Mouse (Mus musculus) forebrain, embryonic 10.5 days (tissue): ENCODE data around the gene Rnf185. TPM values are rescaled to one million over a fixed set of nuclear protein-coding genes. Genes with fewer than 3 reads are reported as not detected.

Experiments used
- DNase-seq: peaks from one replicate; pipeline ENCODE4 v3.0.0-alpha.2; 2017; ENCODE audit warnings: low spot score; ENCODE audit errors: extremely low spot score
- H3K27ac ChIP-seq: fragments of 300-500 bp; sonication (generic); 2 replicates; pipeline ENCODE4 v1.5.1; 2016; ENCODE audit warnings: mild to moderate bottlenecking
- H3K27me3 ChIP-seq: fragments of 300-500 bp; sonication (generic); 2 replicates; pipeline ENCODE4 v1.6.1; 2016; ENCODE audit warnings: mild to moderate bottlenecking; ENCODE audit not compliant: poor library complexity, severe bottlenecking
- H3K36me3 ChIP-seq: fragments of 300-500 bp; sonication (generic); replicated peaks from 2 replicates; pipeline ENCODE4 v1.6.1; 2016; ENCODE audit warnings: mild to moderate bottlenecking, moderate library complexity
- H3K4me1 ChIP-seq: fragments of 300-500 bp; sonication (generic); 2 replicates; pipeline ENCODE4 v1.6.1; 2016
- H3K4me3 ChIP-seq: fragments of 300-500 bp; sonication (generic); 2 replicates; pipeline ENCODE4 v1.5.1; 2016; ENCODE audit warnings: mild to moderate bottlenecking, moderate library complexity
- H3K9me3 ChIP-seq: fragments of 300-500 bp; sonication (generic); 2 replicates; pipeline ENCODE4 v1.6.1; 2016; ENCODE audit warnings: mild to moderate bottlenecking, moderate library complexity
- WGBS: fragments of 180-500 bp; shearing (Covaris S2); methylation state at CpG from one replicate; pipeline ENCODE4 v1.1.7; 2016; 5-methylcytosine and 5-hydroxymethylcytosine counted together
- polyA plus RNA-seq: library from polyadenylated mRNA; unstranded; fragments of >200 nt; fragmentation: Nextera tagmentation; extraction: Ambion mirVana; gene quantifications from 2 replicates; pipeline ENCODE4 v1.2.1, GENCODE M21; 2016

The Rnf185 gene
- polyA plus RNA-seq, 1 experiment from 2014 or later = 39.6 TPM

DNA sequence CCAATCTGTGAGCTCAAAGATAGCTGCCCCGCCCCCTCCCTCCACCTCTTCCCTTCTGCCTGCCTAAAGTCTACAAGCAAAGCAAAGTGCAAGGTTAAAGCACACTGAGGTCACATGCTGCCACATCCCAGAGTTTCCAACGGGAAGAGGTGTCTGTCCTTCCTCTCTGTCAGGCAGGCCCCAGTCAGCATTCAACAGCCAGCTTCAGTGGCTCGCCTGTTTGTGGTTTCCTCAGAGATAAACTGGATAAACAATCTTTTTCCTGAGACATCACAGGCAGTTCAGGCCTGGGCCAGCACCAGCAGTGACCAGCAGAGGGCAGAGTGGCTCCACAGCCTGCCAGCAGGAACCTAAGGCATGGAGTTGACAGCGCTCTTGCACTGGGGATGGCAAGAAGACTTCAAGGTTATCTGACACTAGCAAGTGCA lies 65.2 kb downstream of the Rnf185 start:
- H3K4me1 ChIP-seq = peaks cover 11% of the 10 kb centered on the region
- peak; percentile 71 for DNase-seq
- no peak overlapping the region for H3K27ac ChIP-seq
- H3K36me3 ChIP-seq = peaks cover 71% of the 10 kb centered on the region
- 32% methylated on average over 4 of the region's 4 CpGs for WGBS
- H3K4me3 ChIP-seq = no peak overlapping the region
- H3K27me3 ChIP-seq = no peaks in the 10 kb centered on the region
- H3K9me3 ChIP-seq = peaks cover 7% of the 10 kb centered on the region; the same call in 1 of the 2 replicates

- DNase-seq = no peak
- H3K4me3 ChIP-seq = no peak overlapping the region
- H3K4me1 ChIP-seq = peaks cover 11% of the 10 kb centered on the region
- no peak overlapping the region for H3K27ac ChIP-seq
- peaks cover 48% of the 10 kb centered on the region for H3K36me3 ChIP-seq
- peaks cover 7% of the 10 kb centered on the region; the same call in 1 of the 2 replicates for H3K9me3 ChIP-seq
- 66% methylated on average over 5 of the region's 5 CpGs for WGBS
- no peaks in the 10 kb centered on the region for H3K27me3 ChIP-seq
Measured at GRCm38 (mm10) chr11:3382602-3383594, 69.3 kb downstream of the Rnf185 start.

DNA sequence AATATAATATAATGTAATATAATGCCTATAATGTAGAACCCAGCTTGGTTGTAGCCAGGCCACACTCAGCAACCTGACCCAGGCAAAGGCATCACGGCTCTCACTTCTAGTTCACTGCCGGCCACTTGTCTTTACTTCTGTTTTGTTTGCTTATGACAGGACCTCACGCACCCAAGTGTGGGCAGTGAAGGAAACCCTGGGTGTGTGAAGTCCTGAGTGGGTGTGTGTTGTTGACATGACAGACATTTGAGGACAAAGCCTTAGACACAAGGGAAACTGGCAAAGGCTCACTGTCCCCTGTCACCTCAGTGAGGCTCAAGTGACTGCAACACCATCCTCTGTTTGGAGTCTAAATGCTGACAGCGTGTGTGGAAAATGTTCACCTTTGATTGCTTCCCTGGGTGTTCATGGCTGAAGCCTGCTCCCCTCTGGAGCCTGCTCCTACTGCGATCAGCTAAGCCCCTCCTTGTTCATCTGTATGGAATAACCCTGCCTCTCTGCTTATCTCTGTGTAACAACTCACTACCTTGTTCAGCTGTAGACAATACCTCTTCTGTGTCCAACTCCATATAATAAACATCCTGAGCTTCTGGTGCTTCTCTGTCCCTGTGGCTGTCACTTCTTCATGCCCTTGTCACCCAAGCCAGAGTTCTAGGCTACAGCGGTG lies 70.9 kb downstream of the Rnf185 start:
- Histone ChIP-seq H3K27ac (no peak overlapping the region), H3K4me1 (peaks cover 7% of the 10 kb centered on the region), H3K36me3 (peaks cover 39% of the 10 kb centered on the region), H3K27me3 (no peaks in the 10 kb centered on the region), H3K9me3 (peaks cover 7% of the 10 kb centered on the region; the same call in 1 of the 2 replicates), H3K4me3 (no peak overlapping the region)
- 91% methylated on average over 6 of the region's 6 CpGs for WGBS
- DNase-seq = no peak

DNA sequence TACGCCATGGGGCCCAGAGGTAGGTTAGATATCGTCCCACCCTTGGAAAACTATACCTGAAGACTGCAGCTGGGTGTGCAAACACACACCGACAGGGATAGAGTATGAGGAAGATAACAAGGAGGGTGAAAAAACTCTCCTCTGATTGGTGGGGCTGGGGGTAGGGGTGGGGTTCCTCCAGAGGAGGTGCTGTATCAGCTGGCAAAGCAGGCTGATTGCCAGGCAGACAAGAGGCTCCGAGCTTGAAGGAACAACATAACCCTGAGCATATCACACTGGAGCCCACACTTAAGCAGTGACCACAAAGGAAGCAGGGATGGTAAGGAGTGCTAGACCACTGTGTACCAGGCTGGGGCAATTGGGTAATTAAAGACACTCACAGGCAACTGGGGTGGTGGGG lies 72.7 kb downstream of the Rnf185 start:
- Histone ChIP-seq H3K4me3 (no peak overlapping the region), H3K9me3 (peaks cover 7% of the 10 kb centered on the region; the same call in 1 of the 2 replicates), H3K36me3 (peaks cover 29% of the 10 kb centered on the region), H3K4me1 (peaks cover 24% of the 10 kb centered on the region), H3K27me3 (no peaks in the 10 kb centered on the region), H3K27ac (no peak overlapping the region)
- WGBS = 92% methylated on average over 4 of the region's 4 CpGs
- DNase-seq = no peak

DNA sequence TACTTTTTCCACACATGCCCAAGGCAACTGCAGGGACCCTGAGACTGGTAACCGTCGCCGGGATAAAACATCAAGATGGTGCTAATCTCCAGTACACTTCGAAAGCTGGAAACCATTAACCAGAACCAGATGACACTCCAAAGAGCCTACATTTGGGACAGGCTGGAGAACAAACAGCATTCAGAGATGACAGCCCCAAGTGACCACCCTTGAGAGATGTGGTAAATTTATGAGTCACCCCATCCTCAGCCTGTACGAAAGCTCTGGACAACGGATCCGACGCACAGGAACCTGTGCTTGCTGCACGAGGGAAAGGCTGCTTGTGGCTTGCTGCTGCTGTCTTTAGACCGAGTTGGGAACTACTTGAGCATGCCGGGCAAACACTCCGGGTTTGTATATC lies 77.4 kb downstream of the Rnf185 start:
- DNase-seq = no peak
- H3K27ac ChIP-seq = peak overlapping the region; percentile 81
- no peaks in the 10 kb centered on the region for H3K27me3 ChIP-seq
- peak overlapping the region; percentile 21; the same call in 1 of the 2 replicates for H3K4me3 ChIP-seq
- no peaks in the 10 kb centered on the region for H3K36me3 ChIP-seq
- 70% methylated on average over 12 of the region's 12 CpGs for WGBS
- no peaks in the 10 kb centered on the region; the same call in 1 of the 2 replicates for H3K9me3 ChIP-seq
- peaks cover 56% of the 10 kb centered on the region for H3K4me1 ChIP-seq

- Histone ChIP-seq H3K27ac (peak overlapping the region; percentile 81), H3K27me3 (no peaks in the 10 kb centered on the region), H3K9me3 (no peaks in the 10 kb centered on the region; the same call in 1 of the 2 replicates), H3K36me3 (peaks cover under 1% of the 10 kb centered on the region; the same call in 1 of the 2 replicates), H3K4me1 (peaks cover 60% of the 10 kb centered on the region), H3K4me3 (peak overlapping the region; percentile 21)
- DNase-seq = no peak
- WGBS = 11% methylated on average over 7 of the region's 7 CpGs
Measured at GRCm38 (mm10) chr11:3374293-3374645, 77.9 kb downstream of the Rnf185 start.

GRCm38 (mm10) chr11:3373591-3374292 lies 78.4 kb downstream of the Rnf185 start:
- Histone ChIP-seq H3K27ac (peak overlapping the region; percentile 81), H3K36me3 (peaks cover 4% of the 10 kb centered on the region; the same call in 1 of the 2 replicates), H3K9me3 (no peaks in the 10 kb centered on the region; the same call in 1 of the 2 replicates), H3K4me1 (peaks cover 64% of the 10 kb centered on the region), H3K4me3 (peak overlapping the region; percentile 21), H3K27me3 (no peaks in the 10 kb centered on the region)
- 41% methylated on average over 7 of the region's 7 CpGs for WGBS
- peak; percentile 50 for DNase-seq

DNA sequence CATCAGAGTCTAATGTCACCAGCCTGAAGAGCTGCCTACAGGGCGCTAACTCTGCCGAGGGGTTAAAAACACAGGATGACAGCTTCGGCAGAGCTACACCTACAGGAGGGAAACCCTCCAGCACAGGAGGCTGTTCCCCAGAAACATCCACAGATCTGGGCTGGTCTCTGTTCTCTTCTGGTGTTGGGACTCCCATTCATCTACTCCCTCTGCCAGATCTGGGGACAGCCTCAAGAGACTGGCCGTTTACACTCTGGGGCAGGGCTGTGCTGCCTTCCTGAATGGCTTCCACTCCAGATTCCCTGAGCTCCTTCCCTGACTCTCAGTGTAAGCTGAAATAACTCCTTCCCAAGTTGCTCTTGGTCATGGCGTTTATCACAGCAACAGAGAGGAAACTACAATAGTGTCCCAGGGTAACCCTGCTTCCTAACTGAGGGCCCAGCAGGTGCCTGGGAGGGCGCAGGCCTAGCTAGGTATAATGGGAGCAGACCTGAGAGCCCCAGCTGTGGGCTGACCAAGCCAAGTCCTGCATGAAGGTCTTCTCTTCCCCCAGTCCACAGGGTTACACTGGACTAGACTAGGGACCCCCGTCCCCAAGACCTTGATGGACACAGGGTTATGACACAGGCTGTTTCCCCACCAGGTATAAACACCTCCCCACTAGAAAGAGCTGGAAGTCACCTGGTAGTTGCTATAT lies 80.4 kb downstream of the Rnf185 start:
- no peak for DNase-seq
- no peaks in the 10 kb centered on the region for H3K27me3 ChIP-seq
- H3K27ac ChIP-seq = peak overlapping the region; percentile 82
- peaks cover 64% of the 10 kb centered on the region for H3K4me1 ChIP-seq
- peak overlapping the region; percentile 57 for H3K4me3 ChIP-seq
- WGBS = 20% methylated on average over 7 of the region's 7 CpGs
- H3K9me3 ChIP-seq = no peaks in the 10 kb centered on the region; the same call in 1 of the 2 replicates
- peaks cover 4% of the 10 kb centered on the region; the same call in 1 of the 2 replicates for H3K36me3 ChIP-seq

DNA sequence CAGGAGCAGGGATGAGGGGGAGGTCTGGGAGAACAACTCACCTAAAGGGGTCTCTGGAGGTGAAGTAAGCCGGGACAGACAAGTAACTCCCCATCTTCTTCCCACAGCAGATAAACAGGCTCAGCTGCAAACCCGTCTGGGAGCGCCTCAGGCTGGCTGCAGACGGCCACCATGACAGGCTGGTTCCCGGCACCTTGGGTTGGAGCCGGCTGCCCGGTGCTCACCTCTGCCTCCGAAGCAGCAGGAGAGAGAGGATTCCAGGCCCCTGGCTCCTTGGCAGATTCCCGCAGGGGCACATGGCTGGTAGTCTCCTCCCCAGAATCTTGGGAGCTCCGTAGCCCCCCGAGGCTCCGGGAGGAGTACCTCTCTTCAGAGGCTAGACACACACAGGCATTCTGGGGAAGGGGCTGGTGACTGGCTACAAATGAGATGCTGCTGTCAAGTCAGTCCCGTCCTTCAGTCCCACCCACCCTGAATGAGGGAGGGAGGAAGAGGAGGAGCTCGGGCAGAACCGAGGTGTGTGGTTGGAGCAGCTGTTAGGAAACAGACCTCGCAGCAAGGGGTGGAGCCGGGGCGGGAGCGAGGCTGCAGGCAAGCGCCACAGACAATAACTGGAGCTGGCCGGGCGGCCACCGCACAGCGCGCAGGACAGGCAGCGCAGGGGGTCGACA lies 81.1 kb downstream of the Rnf185 start:
- Histone ChIP-seq H3K36me3 (peaks cover 4% of the 10 kb centered on the region; the same call in 1 of the 2 replicates), H3K9me3 (no peaks in the 10 kb centered on the region; the same call in 1 of the 2 replicates), H3K27me3 (no peaks in the 10 kb centered on the region), H3K4me3 (peak overlapping the region; percentile 57), H3K4me1 (peaks cover 64% of the 10 kb centered on the region), H3K27ac (peak overlapping the region; percentile 82)
- peak; percentile 87 for DNase-seq
- WGBS = 6% methylated on average over 27 of the region's 27 CpGs

DNA sequence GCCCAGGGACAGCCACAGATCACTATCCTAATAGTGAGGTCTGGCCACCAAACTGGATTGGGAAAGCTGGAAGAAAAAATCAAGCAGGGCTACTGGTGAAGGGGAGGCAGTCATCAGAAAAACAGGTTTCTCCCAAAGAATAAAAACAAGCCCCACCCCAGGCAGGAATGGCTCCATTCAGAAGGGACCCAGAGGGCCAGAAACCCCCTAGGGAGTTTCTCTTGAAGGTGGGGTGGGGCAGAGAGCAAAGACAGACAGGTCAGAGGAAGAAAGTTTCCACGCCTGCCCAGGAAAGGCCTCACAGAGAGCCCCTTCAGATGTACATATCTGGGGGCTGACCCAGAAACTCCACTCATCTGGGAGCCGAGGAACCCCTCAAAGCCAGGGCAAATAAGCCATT lies 82.0 kb downstream of the Rnf185 start:
- peaks cover 55% of the 10 kb centered on the region for H3K4me1 ChIP-seq
- peak overlapping the region; percentile 82; the same call in 1 of the 2 replicates for H3K27ac ChIP-seq
- H3K36me3 ChIP-seq = peaks cover 4% of the 10 kb centered on the region; the same call in 1 of the 2 replicates
- H3K9me3 ChIP-seq = no peaks in the 10 kb centered on the region; the same call in 1 of the 2 replicates
- DNase-seq = no peak
- no peaks in the 10 kb centered on the region for H3K27me3 ChIP-seq
- 82% methylated on average over 2 of the region's 2 CpGs for WGBS
- peak overlapping the region; percentile 57 for H3K4me3 ChIP-seq

DNA sequence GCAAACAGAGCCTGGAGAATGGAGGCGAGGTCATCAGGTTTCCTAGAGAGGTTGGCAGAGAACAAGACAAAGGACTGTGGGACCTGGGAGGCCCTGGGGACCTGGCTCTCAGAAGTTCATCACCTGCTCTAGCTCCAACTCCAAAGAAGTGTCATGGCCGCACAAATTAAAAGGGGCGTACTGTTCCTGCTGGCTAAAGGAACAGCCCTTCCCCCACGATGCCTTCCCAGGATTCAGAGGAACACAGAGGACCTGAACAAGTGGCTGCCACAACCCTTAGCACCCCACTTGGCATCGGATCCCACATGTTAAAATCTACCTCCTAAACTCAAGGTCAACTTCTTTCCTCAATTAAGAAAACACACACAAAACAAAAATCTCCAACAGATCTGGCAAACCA lies 82.7 kb downstream of the Rnf185 start:
- Histone ChIP-seq H3K4me1 (peaks cover 48% of the 10 kb centered on the region), H3K36me3 (peaks cover 4% of the 10 kb centered on the region; the same call in 1 of the 2 replicates), H3K4me3 (no peak overlapping the region; the same call in 1 of the 2 replicates), H3K27ac (peak overlapping the region; percentile 48; the same call in 1 of the 2 replicates), H3K27me3 (no peaks in the 10 kb centered on the region), H3K9me3 (no peaks in the 10 kb centered on the region; the same call in 1 of the 2 replicates)
- no peak for DNase-seq
- WGBS = 81% methylated on average over 5 of the region's 5 CpGs
